ENCODE assay signal across 13 mouse cellular contexts in the genomic region with DNA sequence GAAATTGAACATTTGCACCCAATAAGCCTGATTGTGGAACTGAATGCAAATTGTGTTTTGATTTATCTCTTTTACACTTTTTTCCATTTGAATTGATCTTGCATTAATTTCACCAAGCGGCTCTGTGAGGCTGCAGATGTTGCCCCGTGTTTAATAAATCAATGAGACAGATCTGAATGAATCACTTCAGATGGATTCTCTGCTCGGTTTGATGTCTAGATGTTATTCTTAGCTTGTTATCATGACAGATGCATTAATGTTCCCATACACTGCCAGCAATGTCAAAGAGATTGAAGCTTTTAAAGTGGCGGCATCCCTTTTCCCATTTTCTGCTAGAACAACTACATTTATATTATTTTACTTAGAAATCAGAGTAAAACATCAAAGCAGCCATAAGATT. TPM values are rescaled to one million over a fixed set of nuclear protein-coding genes. Genes with fewer than 3 reads are reported as not detected.
"Had no signal": no experiment of that assay in that cellular context is flagged by ENCODE, and none has a peak within 500 bp of the region (broad histone marks: within the 10 kb centered on the region; RNA-seq: fewer than 3 reads in every experiment).

No protein-coding gene starts in this region.

- H3K4me3 ChIP-seq: kidney, embryonic 15.5 days; limb, embryonic 13.5 days; neural tube, embryonic 12.5 days had no signal

- H3K27me3 ChIP-seq: kidney, embryonic 15.5 days; limb, embryonic 13.5 days; neural tube, embryonic 12.5 days had no signal

- H3K27ac ChIP-seq: kidney, embryonic 15.5 days; limb, embryonic 13.5 days; liver, embryonic 14.5 days; neural tube, embryonic 12.5 days had no signal

- H3K4me1 ChIP-seq: kidney, embryonic 15.5 days; limb, embryonic 13.5 days; neural tube, embryonic 12.5 days had no signal

- H3K4me2 ChIP-seq: kidney, embryonic 15.5 days; limb, embryonic 13.5 days; neural tube, embryonic 12.5 days had no signal

- DNase-seq: kidney, adult 2 months; kidney, postnatal 14 days; left cerebral cortex, postnatal 4 days; lung, adult 18-20 months; right cerebral cortex, postnatal 14 days; thymus, postnatal 36 days had no signal

- H3K36me3 ChIP-seq: kidney, embryonic 15.5 days; limb, embryonic 13.5 days; neural tube, embryonic 12.5 days had no signal

- H3K9ac ChIP-seq: kidney, embryonic 15.5 days; limb, embryonic 13.5 days; liver, embryonic 14.5 days; neural tube, embryonic 12.5 days had no signal

- H3K9me3 ChIP-seq: kidney, embryonic 15.5 days; limb, embryonic 13.5 days; neural tube, embryonic 12.5 days had no signal

RNA-seq across cellular contexts. Expression of gene Dach2, which starts 7.0 kb away (rescaled TPM):
- total RNA-seq: liver, adult 2 months; neutrophil, adult 5-6 weeks had no signal
- polyA plus RNA-seq: kidney, adult 2 months; liver, adult 2 months; spleen, adult 2 months had no signal
